Comparison of ENCODE assay signal across 8 mouse cellular contexts in the genomic region with DNA sequence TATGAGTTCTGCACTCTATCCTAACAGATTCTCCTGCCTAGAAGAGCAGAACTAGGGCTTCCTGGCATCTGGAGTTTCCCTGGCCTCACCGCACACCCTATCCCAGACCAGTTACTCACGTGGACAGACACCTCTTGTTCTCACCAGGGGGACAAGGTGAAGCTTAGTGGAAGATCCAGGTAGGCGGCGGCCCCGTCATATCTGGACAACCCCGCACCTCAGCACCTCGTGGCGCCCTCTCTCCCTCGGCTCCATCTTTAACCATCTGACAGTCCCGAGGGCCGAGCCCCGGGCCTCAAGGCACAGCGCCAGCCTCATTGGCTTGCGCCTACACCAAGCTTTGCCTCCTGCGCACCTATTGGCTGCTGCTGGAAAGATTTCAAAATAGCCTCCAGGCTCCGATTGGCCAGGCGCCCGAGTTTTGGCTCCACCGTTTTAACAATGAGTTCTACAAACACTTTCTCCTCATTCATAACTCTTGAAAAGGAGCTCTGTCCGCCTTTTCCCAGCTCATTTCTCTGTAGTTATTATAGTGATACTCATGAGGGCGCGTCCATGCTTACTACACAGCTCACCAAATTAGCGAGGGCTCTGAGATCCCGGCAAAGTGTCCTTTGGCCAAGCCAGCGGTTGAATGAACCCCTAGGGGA. TPM values are rescaled to one million over a fixed set of nuclear protein-coding genes. Genes with fewer than 3 reads are reported as not detected.
DNase-seq lines count a peak whose midpoint lies in the region; ATAC-seq lines count a peak whose summit lies in the region.

A gene (minus strand): TSS at position 297 of the 650 bp plus-strand sequence.

- intact Hi-C loops in left cerebral cortex, postnatal 14 days (cut with DNase I), result no loop called here

- DNase-seq in cerebellum, postnatal 14 days, result peak; percentile 69 to 77
- DNase-seq in frontal cortex, postnatal 25 days (ENCODE audit: low spot score in 2 of 2), result peak; percentile 38 to 40
- DNase-seq in hindlimb bud, embryonic 11.5 days (ENCODE audit: extremely low spot score, low read depth, low spot score), result peak; percentile 81
- DNase-seq in left cerebral cortex, postnatal 14 days (ENCODE audit: low spot score in 2 of 2), result peak; percentile 72 to 84
- peak; percentile 81 to 82 for DNase-seq in right cerebral cortex, postnatal 10 days (ENCODE audit: low spot score in 2 of 2)
- DNase-seq in urinary bladder, postnatal 36 days (ENCODE audit: low spot score in 2 of 2), result peak; percentile 28 to 76

- peak; percentile 92 for ATAC-seq in activated CD4-positive, CD25-positive, alpha-beta regulatory T cell, adult 4 months
- peak; percentile 96 for ATAC-seq in megakaryocyte progenitor cell, adult 5-6 weeks (replicated peaks; ENCODE audit: poor library complexity)

RNA-seq across cellular contexts. Expression of the gene that starts here (rescaled TPM):
- polyA plus RNA-seq in activated CD4-positive, CD25-positive, alpha-beta regulatory T cell, adult 4 months (2017; shearing (Covaris generic)), result 10 to 100 TPM; 10.7 to 11.1 TPM
- total RNA-seq in left cerebral cortex, postnatal 14 days (2021), result 1 to 10 TPM; 2.3 to 3.0 TPM
- 37.9 and 38.9 TPM in 2 replicates for total RNA-seq in megakaryocyte progenitor cell, adult 5-6 weeks (2015)
- total RNA-seq in megakaryocyte progenitor cell, adult 5-6 weeks (2017), result 22.4 and 25.9 TPM in 2 replicates

Comparison
In these comparisons a context has a peak if more than half of its experiments do, and no peak if none do; other contexts are left out.
1. Peak in every context shown above with its lines: DNase-seq and ATAC-seq.
2. RNA of the gene that starts here (total RNA-seq): 22.4 to 38.9 TPM in megakaryocyte progenitor cell, adult 5-6 weeks; 2.3 to 3.0 TPM in left cerebral cortex, postnatal 14 days; every median in the first group is over 4 times any median in the second.